Mouse (Mus musculus) embryonic fibroblast, embryonic 13.5 days (primary cell): ENCODE data around the gene Trappc13.

ENCODE experiments used
- CTCF ChIP-seq: IDR thresholded peaks from 2 replicates; pipeline ENCODE4 v1.5.1; 2011; ENCODE audit warnings: mild to moderate bottlenecking, control low read depth, low read length, moderate library complexity, borderline replicate concordance; ENCODE audit not compliant: insufficient read depth
- POLR2A ChIP-seq: IDR thresholded peaks from 2 replicates; pipeline ENCODE4 v1.6.1; 2011; ENCODE audit warnings: low read depth, mild to moderate bottlenecking, control low read depth, low read length, moderate library complexity

DNA sequence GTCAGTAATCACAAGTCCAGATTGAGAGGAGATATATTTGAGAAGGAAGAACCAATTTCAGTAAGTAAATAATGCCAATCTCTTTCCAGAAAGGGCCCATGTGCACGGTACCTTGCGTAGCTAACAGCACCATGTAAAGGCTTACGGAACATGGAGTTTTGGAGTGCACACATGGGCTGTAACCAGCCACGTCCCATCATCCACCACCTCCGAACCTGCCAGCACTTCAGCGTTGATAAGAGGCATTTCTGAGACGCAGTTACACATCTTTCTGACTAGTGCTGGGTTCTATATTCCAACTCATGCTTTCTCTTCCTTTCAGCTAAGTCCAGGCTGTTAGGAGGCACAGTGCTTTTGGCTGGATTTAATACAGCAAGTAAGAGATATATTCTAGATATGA lies 81.1 kb downstream of the Trappc13 start:
- no peak for TF ChIP-seq CTCF
- no peak for TF ChIP-seq POLR2A
